Mouse (Mus musculus): ENCODE measurements around the gene Fgfr2. TPM values are rescaled to one million over a fixed set of nuclear protein-coding genes. Genes with fewer than 3 reads are reported as not detected.

Fgfr2 gene
- total RNA-seq, 2 experiments from 2014 or later: 27.3 to 32.7 TPM

DNA sequence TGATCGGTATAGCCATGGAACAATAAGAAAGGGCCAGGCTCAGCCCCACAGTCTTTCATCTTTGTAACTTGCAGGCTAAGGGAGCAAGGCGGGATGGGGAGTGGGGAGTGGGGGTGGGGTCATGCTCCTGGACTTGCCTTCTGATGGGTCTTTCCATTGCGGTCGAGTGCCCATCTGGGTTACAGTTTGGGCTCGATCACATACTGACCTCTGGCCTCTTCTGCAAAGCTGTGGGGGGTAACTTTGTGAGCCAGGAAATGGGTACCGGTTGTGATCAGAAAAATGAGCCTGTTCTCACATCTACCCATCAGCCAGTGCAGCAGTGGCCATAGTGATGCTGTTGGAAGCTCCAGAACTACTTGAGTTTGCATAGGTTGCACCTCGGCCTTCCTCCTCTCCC is 2164.6 kb downstream of the Fgfr2 start:
- no peak for DNase-seq (ENCODE audit: low spot score in 2 of 2)
- intact Hi-C loops (cut with DNase I): no loop called here

- intact Hi-C loops (cut with DNase I): no loop called here
- no peak for DNase-seq (ENCODE audit: low spot score in 2 of 2)
Measured at GRCm38 (mm10) chr7:130954177-130954601, 2169.0 kb downstream of the Fgfr2 start.

DNA sequence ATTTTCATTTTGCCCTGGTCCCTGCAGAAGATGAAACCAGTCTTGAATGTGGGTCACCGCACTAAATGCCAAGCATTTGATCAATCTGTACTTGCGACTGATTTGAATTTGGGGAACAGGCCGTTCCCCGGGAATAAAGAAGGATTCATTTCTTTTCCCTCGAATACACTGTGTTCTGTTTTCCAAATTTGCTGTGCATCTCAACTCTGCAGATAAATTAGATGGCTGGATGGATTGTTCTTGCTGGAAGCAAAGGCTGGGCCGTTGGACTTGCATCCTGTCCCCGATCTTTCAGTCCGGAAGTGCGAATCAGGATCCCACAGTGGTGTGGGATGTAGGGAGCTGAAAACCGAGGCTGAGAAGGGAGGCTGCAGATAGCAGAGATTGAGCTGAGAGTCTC is 2169.8 kb downstream of the Fgfr2 start:
- DNase-seq (ENCODE audit: low spot score in 2 of 2): peak; percentile 19 to 26

DNA sequence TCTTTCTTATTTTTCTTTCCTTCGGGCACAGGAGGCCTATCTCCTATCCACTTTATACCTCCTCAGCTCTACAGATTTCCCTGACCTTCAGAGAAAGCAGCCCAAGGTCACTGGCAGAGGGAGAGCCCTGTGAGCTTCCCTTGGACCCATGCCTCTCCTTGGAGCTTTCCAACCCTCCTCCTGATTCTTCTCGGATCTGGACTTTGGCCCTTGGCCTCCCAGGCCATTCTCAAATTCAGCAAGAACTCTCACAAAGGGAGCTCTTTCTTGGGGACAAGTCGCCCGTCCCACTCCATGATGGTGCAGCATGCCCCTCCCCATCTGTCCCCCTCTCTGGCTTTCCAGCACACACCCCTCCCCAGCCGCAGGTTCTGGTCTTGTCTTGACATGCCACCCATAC is 2172.1 kb downstream of the Fgfr2 start:
- intact Hi-C loops (cut with DNase I): no loop called here
- no peak for DNase-seq (ENCODE audit: low spot score in 2 of 2)

More for the DNA sequence above, 2169.8 kb downstream of the Fgfr2 start:
- intact Hi-C loops (cut with DNase I): no loop called here

GRCm38 (mm10) chr7:130950482-130950881 is 2172.7 kb downstream of the Fgfr2 start:
- intact Hi-C loops (cut with DNase I): no loop called here
- DNase-seq (ENCODE audit: low spot score in 2 of 2): no peak

- intact Hi-C loops (cut with DNase I): no loop called here
- peak; percentile 41 to 57 for DNase-seq (ENCODE audit: low spot score in 2 of 2)
Measured at GRCm38 (mm10) chr7:130949331-130949751, 2173.8 kb downstream of the Fgfr2 start.

- intact Hi-C loops (cut with DNase I): no loop called here
- DNase-seq (ENCODE audit: low spot score in 2 of 2): no peak
Measured at GRCm38 (mm10) chr7:130948563-130949208, 2174.5 kb downstream of the Fgfr2 start.

- no peak for DNase-seq (ENCODE audit: low spot score in 2 of 2)
- intact Hi-C loops (cut with DNase I): no loop called here
Measured at GRCm38 (mm10) chr7:130946303-130946702, 2176.8 kb downstream of the Fgfr2 start.

- intact Hi-C loops (cut with DNase I): no loop called here
- no peak for DNase-seq (ENCODE audit: low spot score in 2 of 2)
Measured at GRCm38 (mm10) chr7:130945730-130946129, 2177.4 kb downstream of the Fgfr2 start.

- intact Hi-C loops (cut with DNase I): no loop called here
- DNase-seq (ENCODE audit: low spot score in 2 of 2): no peak
Measured at GRCm38 (mm10) chr7:130944766-130945475, 2178.2 kb downstream of the Fgfr2 start.

- DNase-seq (ENCODE audit: low spot score in 2 of 2): no peak
- intact Hi-C loops (cut with DNase I): no loop called here
Measured at GRCm38 (mm10) chr7:130943280-130943895, 2179.8 kb downstream of the Fgfr2 start.

GRCm38 (mm10) chr7:130940733-130941132 is 2182.4 kb downstream of the Fgfr2 start:
- intact Hi-C loops (cut with DNase I): no loop called here
- DNase-seq (ENCODE audit: low spot score in 2 of 2): no peak

GRCm38 (mm10) chr7:130938896-130939295 is 2184.3 kb downstream of the Fgfr2 start:
- intact Hi-C loops (cut with DNase I): no loop called here
- DNase-seq (ENCODE audit: low spot score in 2 of 2): no peak

DNA sequence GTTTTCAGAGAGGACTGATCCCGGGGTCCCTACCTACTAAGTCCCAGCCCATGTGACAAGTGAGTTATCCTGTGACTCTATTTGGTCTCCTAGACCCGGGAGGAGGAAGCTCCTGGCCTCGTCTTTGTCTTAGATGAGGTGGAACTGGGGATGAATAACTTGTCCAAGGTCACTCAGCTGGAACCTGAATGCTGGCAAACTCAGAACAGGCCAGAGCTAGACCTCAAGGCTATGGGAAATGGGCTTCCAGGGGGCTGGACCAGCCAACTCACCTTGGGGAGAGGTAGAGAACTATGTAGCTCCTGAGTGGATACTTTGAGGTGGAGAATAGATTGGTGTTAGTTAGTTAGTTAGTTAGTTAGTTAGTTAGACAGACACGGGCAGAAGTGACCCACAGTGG is 2185.1 kb downstream of the Fgfr2 start:
- intact Hi-C loops (cut with DNase I): no loop called here

GRCm38 (mm10) chr7:130937266-130937841 is 2185.8 kb downstream of the Fgfr2 start:
- no peak for DNase-seq (ENCODE audit: low spot score in 2 of 2)
- intact Hi-C loops (cut with DNase I): no loop called here

More for the DNA sequence above, 2185.1 kb downstream of the Fgfr2 start:
- no peak for DNase-seq (ENCODE audit: low spot score in 2 of 2)

GRCm38 (mm10) chr7:130936472-130936951 is 2186.6 kb downstream of the Fgfr2 start:
- DNase-seq (ENCODE audit: low spot score in 2 of 2): no peak
- intact Hi-C loops (cut with DNase I): no loop called here

DNA sequence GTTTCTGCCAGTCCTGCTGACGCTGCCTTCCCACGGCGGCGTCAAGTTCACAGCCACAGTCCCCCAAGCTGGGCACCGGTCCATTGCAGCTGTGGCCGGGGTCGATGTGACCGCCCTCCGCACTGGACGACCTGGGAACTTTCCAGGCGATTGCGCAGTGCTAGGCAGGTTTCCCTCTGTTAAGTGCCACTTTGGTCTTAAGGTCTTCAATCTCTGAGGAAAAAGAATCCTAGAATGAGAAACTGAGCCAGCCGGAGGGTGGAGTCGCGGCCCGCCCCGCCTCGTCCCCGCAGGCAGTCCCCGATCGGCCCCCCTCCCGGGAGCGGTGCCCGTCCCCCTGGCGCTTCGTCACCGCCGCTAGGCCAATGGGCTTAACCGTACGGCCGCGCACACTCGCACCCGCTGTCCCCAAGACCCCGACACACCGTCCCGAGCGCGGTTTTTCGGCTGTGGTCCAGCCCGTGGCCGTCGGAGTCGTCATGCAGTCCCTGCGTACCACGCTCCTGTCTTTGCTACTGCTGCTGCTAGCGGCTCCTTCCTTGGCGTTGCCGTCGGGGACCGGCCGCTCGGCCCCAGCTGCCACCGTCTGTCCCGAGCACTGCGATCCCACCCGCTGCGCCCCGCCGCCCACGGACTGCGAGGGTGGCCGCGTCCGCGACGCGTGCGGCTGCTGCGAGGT is 2187.2 kb downstream of the Fgfr2 start, which contains the start of gene Htra1:
Gene Htra1, plus strand, starts transcription at position 319 of the 679 bp plus-strand sequence.
- DNase-seq (ENCODE audit: low spot score in 2 of 2): peak; percentile 74 to 77
- intact Hi-C loops (cut with DNase I): no loop called here

GRCm38 (mm10) chr7:130935421-130935792 is 2187.7 kb downstream of the Fgfr2 start:
- DNase-seq (ENCODE audit: low spot score in 2 of 2): no peak
- intact Hi-C loops (cut with DNase I): no loop called here

- intact Hi-C loops (cut with DNase I): no loop called here
Measured at GRCm38 (mm10) chr7:130934654-130935053, 2188.5 kb downstream of the Fgfr2 start.

More at GRCm38 (mm10) chr7:130934654-130935053, 2188.5 kb downstream of the Fgfr2 start:
- no peak for DNase-seq (ENCODE audit: low spot score in 2 of 2)
